Mouse (Mus musculus): ENCODE results near the gene Drd3.
A peak's percentile ranks its signal among the peaks of the same experiment; 100 is the strongest.

Drd3 gene

DNA sequence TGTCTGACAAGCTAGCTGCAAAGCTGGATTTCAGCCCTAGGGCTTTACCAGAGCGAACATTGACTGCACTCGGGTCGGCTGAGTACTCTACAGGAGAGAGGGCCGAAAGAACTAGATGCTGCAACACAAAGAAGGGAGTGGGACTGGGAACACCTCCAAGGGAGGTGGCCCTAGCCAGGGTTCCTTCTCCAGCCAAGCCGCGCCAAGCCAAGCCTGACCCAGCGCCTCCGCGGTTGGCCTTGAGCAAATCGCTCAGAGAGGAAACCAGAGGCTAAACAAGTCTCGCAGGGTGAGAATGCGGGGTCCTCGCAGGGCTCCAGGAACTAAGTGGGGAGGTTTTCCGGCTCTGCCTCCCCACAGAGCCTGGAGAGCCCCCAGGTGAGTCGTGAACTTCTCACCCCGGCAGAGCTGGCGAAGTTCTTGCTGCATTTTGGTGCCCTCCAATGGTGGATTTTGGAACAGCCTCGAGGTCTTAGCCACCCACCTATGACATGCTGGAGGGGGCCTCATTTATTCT, 48.0 kb downstream of the Drd3 start:
- DNase-seq, result peak; percentile 61

DNA sequence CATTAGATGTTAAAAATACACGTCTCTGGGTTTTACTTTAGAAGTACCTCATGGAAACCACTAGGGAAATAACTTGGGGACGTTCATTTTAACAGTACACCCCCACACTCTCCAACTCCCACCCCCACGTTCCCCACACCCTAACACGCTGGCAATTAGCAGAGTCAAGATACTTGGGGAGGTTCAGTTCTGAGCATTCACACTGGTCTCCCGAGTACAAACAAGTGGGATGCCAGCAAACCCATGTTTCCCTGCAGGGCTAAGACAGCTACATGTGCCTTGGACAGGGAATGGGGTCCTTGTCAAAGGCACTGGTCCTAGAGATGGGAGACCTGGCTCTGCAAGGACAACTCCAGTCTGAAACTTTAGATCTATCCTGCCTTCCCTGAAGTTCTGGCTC, 48.6 kb downstream of the Drd3 start:
- no peak for DNase-seq

DNA sequence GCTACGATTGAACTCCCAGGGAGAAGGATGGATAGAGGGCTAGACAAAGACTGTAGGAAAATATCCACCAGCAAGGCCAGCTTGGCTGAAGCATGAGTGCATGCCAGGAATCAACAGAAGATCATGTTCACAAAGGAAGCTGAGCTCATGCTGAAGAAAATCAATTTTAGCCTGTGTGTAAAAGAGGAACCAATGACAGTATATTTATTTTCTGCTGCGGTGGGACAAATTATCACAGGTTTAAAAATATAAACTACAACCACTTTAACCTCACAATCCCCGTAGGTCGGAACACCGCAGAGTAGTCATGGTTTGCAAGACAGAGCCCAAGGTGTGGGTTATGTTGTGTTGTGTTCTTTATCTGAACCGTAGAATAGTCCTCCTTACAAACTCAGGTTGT, 50.5 kb downstream of the Drd3 start:
- DNase-seq, result no peak

GRCm38 (mm10) chr16:43807048-43807447, 53.2 kb downstream of the Drd3 start:
- peak; percentile 6 for DNase-seq

DNA sequence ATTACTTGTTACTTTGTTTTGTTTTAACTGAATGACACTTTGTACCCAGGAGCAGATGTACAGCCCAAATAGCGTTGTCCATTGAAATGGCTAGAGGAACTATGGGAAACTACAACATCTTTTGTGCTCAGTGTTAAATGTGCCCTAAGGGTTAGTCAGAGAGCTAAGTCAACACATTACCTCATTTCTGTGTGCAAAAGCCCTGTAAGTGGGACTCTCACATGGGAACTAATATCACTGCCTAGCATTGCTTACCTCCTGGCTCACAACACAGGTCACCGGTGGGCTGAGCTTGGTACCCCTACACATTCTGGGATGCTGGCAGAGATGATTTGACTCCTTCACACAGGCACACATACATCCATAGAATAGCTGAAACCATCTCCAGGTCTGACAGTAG, 55.6 kb downstream of the Drd3 start:
- DNase-seq, result no peak

- no peak for DNase-seq
Measured at GRCm38 (mm10) chr16:43811402-43811801, 57.6 kb downstream of the Drd3 start.

DNA sequence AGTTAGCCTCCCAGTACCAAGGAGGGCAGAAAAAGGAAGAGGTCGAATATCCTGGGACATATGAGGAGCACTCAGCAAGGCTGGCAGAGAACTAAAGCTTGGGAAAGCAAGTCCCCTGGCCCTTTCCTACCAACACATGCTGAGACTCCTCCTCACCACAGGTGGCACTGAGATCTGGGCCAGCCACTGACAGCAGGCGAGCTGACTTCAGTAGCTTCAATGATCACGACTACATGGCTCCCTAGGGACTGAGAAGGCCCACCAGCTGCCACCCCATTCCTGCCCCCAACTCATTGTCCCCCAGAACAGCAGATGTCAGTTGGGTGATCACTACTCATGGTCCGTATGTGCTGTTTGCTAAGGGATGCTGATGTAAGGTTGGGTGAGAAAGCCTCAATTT, 60.8 kb downstream of the Drd3 start:
- no peak for DNase-seq

DNA sequence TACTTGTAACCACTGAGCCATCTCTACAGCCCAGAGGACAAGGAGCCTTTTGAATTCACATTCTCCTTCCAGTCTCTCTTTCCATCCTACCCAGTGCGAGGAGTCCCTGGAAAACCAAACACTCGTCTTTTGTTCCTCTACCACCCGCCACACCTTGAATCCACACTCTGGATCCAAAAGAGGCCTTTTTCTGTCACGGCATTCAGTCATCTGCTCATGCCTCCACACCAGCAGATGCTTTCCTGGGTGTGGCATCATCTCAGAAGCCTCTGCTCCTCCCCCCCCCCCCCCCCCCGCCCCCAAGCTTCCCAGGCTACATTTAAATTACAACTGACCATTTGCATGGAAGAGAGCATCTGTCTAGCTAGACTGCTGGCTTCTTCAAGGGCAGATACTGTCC, 62.5 kb downstream of the Drd3 start:
- no peak for DNase-seq

GRCm38 (mm10) chr16:43818404-43818803, 64.6 kb downstream of the Drd3 start:
- DNase-seq, result no peak

- DNase-seq, result no peak
Measured at GRCm38 (mm10) chr16:43827492-43827891, 73.7 kb downstream of the Drd3 start.

DNA sequence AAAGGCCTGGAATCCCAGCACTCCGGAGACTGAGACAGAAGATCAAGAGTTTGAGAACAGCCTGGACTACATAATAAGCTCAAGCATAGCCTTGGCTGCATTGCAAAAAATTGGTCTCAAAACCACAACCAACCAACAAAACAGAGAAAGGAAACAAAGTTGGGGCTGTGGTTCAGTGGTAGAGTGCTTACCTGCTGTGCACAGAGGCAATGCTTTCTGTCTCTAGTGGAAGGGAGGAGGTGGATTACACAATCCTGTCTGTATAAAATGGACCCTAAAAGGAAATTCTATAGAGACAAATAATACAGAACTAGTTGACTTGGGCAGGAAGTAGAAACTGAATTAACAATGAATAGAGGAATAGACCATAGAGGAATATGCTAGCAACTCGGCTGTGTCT, 78.1 kb downstream of the Drd3 start:
- DNase-seq, result no peak

DNA sequence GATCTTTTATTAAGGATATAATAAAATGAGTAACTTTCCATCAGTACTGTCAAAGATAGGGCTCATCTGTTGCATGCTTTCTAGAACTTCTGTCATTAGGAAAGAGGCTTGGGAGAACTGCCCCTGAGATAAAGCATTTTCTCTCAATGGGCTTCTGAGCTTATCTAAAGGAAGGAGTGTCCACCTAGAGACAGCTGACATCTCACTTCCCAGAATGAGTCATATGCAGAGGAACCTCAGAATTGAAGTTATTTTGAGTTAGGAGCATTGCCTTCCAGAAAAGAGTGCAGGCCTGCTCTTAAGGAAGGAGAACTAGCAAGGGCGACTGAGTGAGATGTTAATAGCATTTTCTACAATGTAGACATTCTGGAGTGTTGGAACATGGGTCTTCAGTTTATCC, 87.4 kb downstream of the Drd3 start:
- DNase-seq, result no peak

DNA sequence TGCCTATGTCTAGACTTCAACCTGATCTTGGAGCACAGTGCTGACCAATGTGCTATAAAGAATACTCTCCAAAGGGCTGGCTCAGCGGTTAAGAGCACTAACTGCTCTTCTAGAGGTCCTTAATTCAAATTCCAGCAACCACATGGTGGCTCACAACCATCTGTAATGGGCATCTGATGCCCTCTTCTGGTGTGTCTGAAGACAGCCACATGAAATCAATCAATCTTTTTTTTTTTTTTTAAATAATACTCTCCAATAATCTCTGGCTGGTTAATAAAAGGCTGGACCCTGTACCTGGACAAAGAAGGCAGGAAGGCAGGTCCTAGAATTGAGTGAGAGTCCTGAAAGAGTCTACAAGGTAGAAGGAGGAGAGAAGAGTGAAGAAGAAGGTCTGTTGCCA, 96.0 kb downstream of the Drd3 start:
- no peak for DNase-seq

DNA sequence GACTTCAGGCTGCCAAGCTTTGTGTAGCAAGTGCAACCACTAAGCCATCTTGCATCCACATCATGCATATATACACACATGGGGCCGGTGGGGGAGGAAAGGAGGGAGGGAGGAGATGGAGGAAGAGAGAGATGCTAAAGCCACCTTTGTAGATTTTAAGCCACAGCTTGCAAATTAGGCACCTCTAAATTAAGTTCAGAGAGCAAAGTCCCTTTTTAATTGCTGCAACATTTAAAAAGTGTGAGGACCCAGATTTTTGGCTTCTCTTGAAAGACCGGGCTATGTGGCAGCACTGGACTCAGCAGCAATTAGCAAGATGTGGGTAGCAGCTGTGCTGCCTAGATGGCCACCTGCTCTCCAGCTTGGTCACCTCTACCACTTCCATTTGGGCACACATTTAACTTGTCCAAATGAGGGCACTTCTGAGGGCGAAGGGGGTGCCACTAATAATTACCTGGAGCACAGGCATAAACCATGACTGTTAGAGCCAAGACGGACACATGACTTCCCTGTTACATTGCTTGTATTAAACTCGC, 105.2 kb downstream of the Drd3 start:
- DNase-seq, result no peak

DNA sequence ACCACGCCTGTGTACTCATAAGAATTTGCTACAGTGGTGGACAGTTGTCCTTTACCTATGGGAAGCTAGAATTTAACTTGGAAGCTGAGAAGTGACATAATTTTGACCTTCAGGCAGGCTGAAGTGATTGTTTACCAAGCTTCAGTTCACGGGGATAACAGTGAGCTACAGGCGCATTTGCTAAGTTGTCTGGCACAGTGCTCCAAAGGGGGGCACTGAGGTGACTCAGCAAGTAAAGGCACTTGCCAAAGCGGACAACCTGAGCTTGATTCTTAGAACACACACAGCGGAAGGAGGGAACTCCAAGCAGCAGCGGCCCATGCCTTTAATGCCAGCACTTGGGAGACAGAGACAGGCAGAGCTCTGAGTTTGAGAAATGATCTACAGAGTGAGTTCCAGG, 106.8 kb downstream of the Drd3 start:
- no peak for DNase-seq

GRCm38 (mm10) chr16:43869805-43870204, 116.0 kb downstream of the Drd3 start:
- no peak for DNase-seq

DNA sequence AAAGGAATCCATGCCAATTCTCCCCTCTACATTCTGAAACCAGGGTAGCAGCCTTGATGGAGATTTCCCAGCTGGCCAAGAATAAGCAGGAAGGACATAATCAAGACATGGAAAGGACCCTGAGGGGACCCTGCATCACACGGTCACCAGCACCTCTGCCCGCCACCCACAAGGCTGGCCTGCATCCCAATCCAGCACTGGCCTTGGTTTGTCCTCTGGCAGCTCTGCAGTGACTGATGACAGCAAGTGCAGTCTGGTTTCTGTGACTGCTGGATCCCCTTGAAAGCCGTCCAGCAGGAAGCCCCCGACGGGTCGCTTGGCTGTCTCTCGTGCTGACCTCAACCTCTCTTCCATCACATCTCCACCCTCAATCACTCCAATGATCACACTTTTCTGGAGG, 117.6 kb downstream of the Drd3 start:
- no peak for DNase-seq
